Mouse (Mus musculus): ENCODE results near the gene Zkscan14. TPM values are rescaled to one million over a fixed set of nuclear protein-coding genes. Genes with fewer than 3 reads are reported as not detected.

The Zkscan14 gene
- total RNA-seq, 1 experiment: 5.5 TPM

GRCm38 (mm10) chr5:145152690-145153089 is 49.0 kb downstream of the Zkscan14 start:
- H3K4me3 ChIP-seq (ENCODE audit: insufficient read depth in 1 of 2, low read depth in 1 of 2, low read length in 2 of 2, poor library complexity in 1 of 2, severe bottlenecking in 1 of 2): no peak overlapping the region
- TF ChIP-seq MAFK (IDR thresholded peaks at IDR 0.05; ENCODE audit: insufficient read depth, low read depth, low read length) (no peak), CHD2 (IDR thresholded peaks at IDR 0.05; ENCODE audit: low read depth, low read length) (no peak), HCFC1 (IDR thresholded peaks at IDR 0.05; ENCODE audit: borderline replicate concordance, insufficient read depth, low read length) (no peak), ZC3H11A (IDR thresholded peaks at IDR 0.05; ENCODE audit: borderline replicate concordance, low read depth, low read length) (no peak), ZNF384 (IDR thresholded peaks at IDR 0.05; ENCODE audit: low read depth, low read length) (no peak)
- H3K9me3 ChIP-seq (ENCODE audit: control insufficient read depth, insufficient read depth, low read depth, low read length): no peaks in the 10 kb centered on the region
- H3K36me3 ChIP-seq (ENCODE audit: control insufficient read depth, insufficient read depth, low read length, poor library complexity, severe bottlenecking): peaks cover 45% of the 10 kb centered on the region
- H3K27ac ChIP-seq (ENCODE audit: insufficient read depth, low read depth, low read length, poor library complexity, severe bottlenecking): no peak overlapping the region
- H3K4me1 ChIP-seq (ENCODE audit: control insufficient read depth in 2 of 2, insufficient read depth in 2 of 2, low read length in 2 of 2, poor library complexity in 1 of 2): no peaks in the 10 kb centered on the region
- in situ Hi-C loops (cut with MboI; ENCODE audit: low sequenced_read_pairs in 2 of 2, unreplicated experiment in 2 of 2): no loop called here
- DNase-seq (ENCODE audit: low read depth, low spot score): no peak
- H3K9ac ChIP-seq (ENCODE audit: insufficient read depth, low read depth, low read length, poor library complexity, severe bottlenecking): no peak overlapping the region

DNA sequence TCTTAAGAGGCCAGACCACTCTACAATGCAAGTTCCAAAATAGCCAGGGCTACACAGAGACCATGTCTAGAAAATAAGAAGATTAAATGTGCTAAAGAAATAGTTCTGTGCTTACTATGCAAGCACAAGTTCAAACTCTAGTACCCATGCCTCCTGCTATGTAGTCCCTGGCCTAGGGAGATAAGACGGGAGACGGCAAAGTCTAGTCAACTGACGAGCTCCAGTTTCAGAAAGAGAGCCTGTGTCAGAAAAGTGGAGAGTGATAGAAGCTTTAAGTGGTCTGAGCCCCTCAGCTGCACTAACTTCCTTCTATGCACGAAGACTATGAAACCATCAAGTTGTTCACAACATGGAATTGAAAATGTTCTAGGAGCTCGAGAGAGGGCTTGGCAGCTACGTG is 52.4 kb downstream of the Zkscan14 start:
- H3K4me1 ChIP-seq (ENCODE audit: control insufficient read depth in 2 of 2, insufficient read depth in 2 of 2, low read length in 2 of 2, poor library complexity in 1 of 2): no peaks in the 10 kb centered on the region
- TF ChIP-seq CHD2 (IDR thresholded peaks at IDR 0.05; ENCODE audit: low read depth, low read length) (no peak), HCFC1 (IDR thresholded peaks at IDR 0.05; ENCODE audit: borderline replicate concordance, insufficient read depth, low read length) (no peak), MAFK (IDR thresholded peaks at IDR 0.05; ENCODE audit: insufficient read depth, low read depth, low read length) (no peak), ZC3H11A (IDR thresholded peaks at IDR 0.05; ENCODE audit: borderline replicate concordance, low read depth, low read length) (no peak), ZNF384 (IDR thresholded peaks at IDR 0.05; ENCODE audit: low read depth, low read length) (no peak)
- in situ Hi-C loops (cut with MboI; ENCODE audit: low sequenced_read_pairs in 2 of 2, unreplicated experiment in 2 of 2): no loop called here
- H3K9ac ChIP-seq (ENCODE audit: insufficient read depth, low read depth, low read length, poor library complexity, severe bottlenecking): no peak overlapping the region
- H3K36me3 ChIP-seq (ENCODE audit: control insufficient read depth, insufficient read depth, low read length, poor library complexity, severe bottlenecking): peaks cover 58% of the 10 kb centered on the region
- no peak overlapping the region for H3K27ac ChIP-seq (ENCODE audit: insufficient read depth, low read depth, low read length, poor library complexity, severe bottlenecking)
- no peak overlapping the region for H3K4me3 ChIP-seq (ENCODE audit: insufficient read depth in 1 of 2, low read depth in 1 of 2, low read length in 2 of 2, poor library complexity in 1 of 2, severe bottlenecking in 1 of 2)
- H3K9me3 ChIP-seq (ENCODE audit: control insufficient read depth, insufficient read depth, low read depth, low read length): no peaks in the 10 kb centered on the region
- no peak for DNase-seq (ENCODE audit: low read depth, low spot score)

GRCm38 (mm10) chr5:145147748-145148147 is 53.9 kb downstream of the Zkscan14 start:
- in situ Hi-C loops (cut with MboI; ENCODE audit: low sequenced_read_pairs in 2 of 2, unreplicated experiment in 2 of 2): no loop called here
- peaks cover 57% of the 10 kb centered on the region for H3K36me3 ChIP-seq (ENCODE audit: control insufficient read depth, insufficient read depth, low read length, poor library complexity, severe bottlenecking)
- no peaks in the 10 kb centered on the region for H3K4me1 ChIP-seq (ENCODE audit: control insufficient read depth in 2 of 2, insufficient read depth in 2 of 2, low read length in 2 of 2, poor library complexity in 1 of 2)
- no peaks in the 10 kb centered on the region for H3K9me3 ChIP-seq (ENCODE audit: control insufficient read depth, insufficient read depth, low read depth, low read length)
- no peak overlapping the region for H3K4me3 ChIP-seq (ENCODE audit: insufficient read depth in 1 of 2, low read depth in 1 of 2, low read length in 2 of 2, poor library complexity in 1 of 2, severe bottlenecking in 1 of 2)
- DNase-seq (ENCODE audit: low read depth, low spot score): no peak
- no peak overlapping the region for H3K27ac ChIP-seq (ENCODE audit: insufficient read depth, low read depth, low read length, poor library complexity, severe bottlenecking)
- TF ChIP-seq MAFK (IDR thresholded peaks at IDR 0.05; ENCODE audit: insufficient read depth, low read depth, low read length) (no peak), ZNF384 (IDR thresholded peaks at IDR 0.05; ENCODE audit: low read depth, low read length) (no peak), HCFC1 (IDR thresholded peaks at IDR 0.05; ENCODE audit: borderline replicate concordance, insufficient read depth, low read length) (no peak), ZC3H11A (IDR thresholded peaks at IDR 0.05; ENCODE audit: borderline replicate concordance, low read depth, low read length) (no peak), CHD2 (IDR thresholded peaks at IDR 0.05; ENCODE audit: low read depth, low read length) (no peak)
- H3K9ac ChIP-seq (ENCODE audit: insufficient read depth, low read depth, low read length, poor library complexity, severe bottlenecking): no peak overlapping the region

Other genes starting within 250 kb of the Zkscan14 start
- 17.9 and 19.2 TPM in 2 replicates for gene Smurf1, start 236.0 kb downstream of the Zkscan14 start, total RNA-seq (2012; rRNA removed)
- not detected in 2 replicates for gene Gm4871, start 169.1 kb downstream of the Zkscan14 start, total RNA-seq (2012; rRNA removed)
- not detected in 2 replicates for gene 1700018F24Rik, start 158.9 kb downstream of the Zkscan14 start, total RNA-seq (2012; rRNA removed)
- 48.2 and 65.4 TPM in 2 replicates for gene Arpc1a, start 118.0 kb downstream of the Zkscan14 start, total RNA-seq (2012; rRNA removed)
- 0.21 and 0.58 TPM in 2 replicates for gene Kpna7, start 117.8 kb downstream of the Zkscan14 start, total RNA-seq (2012; rRNA removed)
- gene Arpc1b, start 87.7 kb downstream of the Zkscan14 start, total RNA-seq (2012; rRNA removed): 185 and 249 TPM in 2 replicates
- 89.3 and 108 TPM in 2 replicates for gene Pdap1, start 61.6 kb downstream of the Zkscan14 start, total RNA-seq (2012; rRNA removed)
- 124 and 168 TPM in 2 replicates for gene Bud31, start 61.5 kb downstream of the Zkscan14 start, total RNA-seq (2012; rRNA removed)
- 12.8 and 14.3 TPM in 2 replicates for gene Ptcd1, start 34.8 kb downstream of the Zkscan14 start, total RNA-seq (2012; rRNA removed)
- gene Cpsf4, start 34.7 kb downstream of the Zkscan14 start, total RNA-seq (2012; rRNA removed): 73.2 and 74.4 TPM in 2 replicates
- gene Atp5j2, start 9.8 kb downstream of the Zkscan14 start, total RNA-seq (2012; rRNA removed): 537 and 605 TPM in 2 replicates
- 16.9 and 18.0 TPM in 2 replicates for gene Zkscan5, start 2.7 kb upstream of the Zkscan14 start, total RNA-seq (2012; rRNA removed)
- 31.4 and 36.1 TPM in 2 replicates for gene Zfp655, start 29.8 kb upstream of the Zkscan14 start, total RNA-seq (2012; rRNA removed)
- 16.8 and 22.5 TPM in 2 replicates for gene Zscan25, start 78.6 kb upstream of the Zkscan14 start, total RNA-seq (2012; rRNA removed)
- not detected in 2 replicates for gene Cyp3a57, start 143.4 kb upstream of the Zkscan14 start, total RNA-seq (2012; rRNA removed)

All from ES-E14 (cell line).